Mouse (Mus musculus) retina, postnatal 7 days (tissue): Measurements from ENCODE around the gene Neurl4.
"Not testable (repeated sequence)": the region's sequence is repeated elsewhere in the genome, so short reads cannot be mapped to it uniquely, and the experiment has no call there.

ENCODE experiments used
- DNase-seq: peaks from one replicate; pipeline ENCODE4 v3.0.0-alpha.2; 2012; ENCODE audit warnings: low read depth, low spot score

Gene Neurl4

GRCm38 (mm10) chr11:69953267-69953915 is 52.5 kb downstream of the Neurl4 start:
- DNase-seq = no peak

GRCm38 (mm10) chr11:69955618-69956017 is 54.7 kb downstream of the Neurl4 start:
- DNase-seq = not testable (repeated sequence)

- no peak for DNase-seq
These were observed 55.3 kb downstream of the Neurl4 start for GRCm38 (mm10) chr11:69956218-69956617.

GRCm38 (mm10) chr11:69960616-69961015 is 59.7 kb downstream of the Neurl4 start:
- DNase-seq = no peak

- no peak for DNase-seq
These were observed 61.0 kb downstream of the Neurl4 start for GRCm38 (mm10) chr11:69961841-69962240.
